Mouse (Mus musculus): Measurements from ENCODE around the gene Gm28845.
"Not testable (repeated sequence)": the region's sequence is repeated elsewhere in the genome, so short reads cannot be mapped to it uniquely, and the experiment has no call there.

- TF ChIP-seq EP300, CTCF (IDR thresholded peaks at IDR 0.05): not testable (repeated sequence)
Observed at GRCm38 (mm10) chr1:65050952-65051351, 68.4 kb downstream of the Gm28845 start, which contains the start of gene Cryge.

Measured in lung, postnatal 0 days (tissue).